Mouse (Mus musculus) G1E (cell line): ENCODE measurements at regions not wholly inside any gene's neighbourhood (a gene's known extent, or its start where the extent isn't known, plus 50 kb on each side); places are given as distances from the start of the nearest gene placed in this dataset.

Experiments used
- CTCF ChIP-seq: IDR thresholded peaks from 2 replicates; pipeline ENCODE4 v1.5.1; 2012; ENCODE audit warnings: low read depth, low read length, inconsistent platforms, mixed read lengths
- GATA1 ChIP-seq: IDR thresholded peaks from 2 replicates; pipeline ENCODE4 v1.6.1; 2012; ENCODE audit warnings: borderline replicate concordance, low read length, inconsistent platforms, mixed read lengths
- POLR2AphosphoS5 ChIP-seq: IDR thresholded peaks from 2 replicates; pipeline ENCODE4 v1.6.1; 2012; ENCODE audit warnings: low read depth, low read length, inconsistent platforms; ENCODE audit not compliant: insufficient replicate concordance
- TAL1 ChIP-seq: conservative IDR thresholded peaks from 2 replicates; pipeline ENCODE4 v1.6.1; 2012; ENCODE audit warnings: low read depth, low read length, inconsistent platforms, mixed read lengths

DNA sequence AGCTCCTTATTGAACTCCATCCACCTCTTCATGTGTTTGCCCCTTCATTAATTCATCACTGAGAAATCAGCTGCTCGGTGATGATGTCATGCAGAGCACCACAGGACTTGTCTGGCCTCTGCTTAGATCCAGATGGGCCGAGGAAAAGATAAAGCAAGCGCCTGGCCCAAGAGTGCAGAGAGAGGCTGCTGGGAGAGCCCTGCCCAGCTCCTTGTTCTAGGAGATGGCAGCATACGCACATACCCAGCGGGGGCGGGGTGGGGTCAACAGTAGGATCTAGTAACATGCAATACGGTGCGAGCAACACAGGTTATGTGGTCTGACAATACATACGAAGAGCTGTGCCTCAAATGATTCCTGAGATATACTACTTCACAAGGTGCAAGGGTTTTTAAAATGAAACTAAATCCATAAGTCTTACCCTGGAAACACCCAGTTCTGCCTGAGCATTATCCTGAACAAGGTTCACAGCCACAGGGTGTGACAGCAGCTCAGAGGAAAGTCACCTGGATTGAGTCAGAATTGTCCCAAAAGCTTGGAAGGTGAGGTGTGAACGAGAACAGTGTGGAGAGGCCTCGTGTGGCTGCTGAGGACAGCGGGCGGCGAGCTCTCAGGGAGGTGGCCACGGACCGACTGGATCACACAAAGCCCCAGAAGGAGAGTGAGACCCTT is 62.0 kb upstream of the Calm2 start:
- no peak for TF ChIP-seq CTCF
- no peak for TF ChIP-seq TAL1
- TF ChIP-seq POLR2AphosphoS5: no peak
- TF ChIP-seq GATA1: no peak
